Mouse (Mus musculus) midbrain, embryonic 14.5 days (tissue): ENCODE measurements around the gene Nap1l4. TPM values are rescaled to one million over a fixed set of nuclear protein-coding genes. Genes with fewer than 3 reads are reported as not detected.
A peak's percentile ranks its signal among the peaks of the same experiment; 100 is the strongest.

Experiments
- ATAC-seq: fragments of 200-750 bp; cut with Nextera tagmentation; 2 replicates; pipeline ENCODE4 v1.8.0; 2017; ENCODE audit warnings: moderate number of reproducible peaks, moderate library complexity; ENCODE audit not compliant: low FRiP score, low TSS enrichment
- DNase-seq: peaks from one replicate; pipeline ENCODE4 v3.0.0-alpha.2; 2015
- H3K27ac ChIP-seq: fragments of 300-500 bp; sonication (generic); replicated peaks from 2 replicates; pipeline ENCODE4 v1.5.1; 2014; ENCODE audit warnings: mild to moderate bottlenecking, low read depth, low read length, moderate library complexity
- H3K27me3 ChIP-seq: fragments of 300-500 bp; sonication (generic); 2 replicates; pipeline ENCODE4 v1.6.1; 2014; ENCODE audit warnings: low read length, control low read depth, mixed read lengths; ENCODE audit not compliant: control insufficient read depth, insufficient read depth
- H3K36me3 ChIP-seq: fragments of 300-500 bp; sonication (generic); 2 replicates; pipeline ENCODE4 v1.6.1; 2014; ENCODE audit warnings: low read length, control low read depth; ENCODE audit not compliant: control insufficient read depth, insufficient read depth
- H3K4me1 ChIP-seq: fragments of 300-500 bp; sonication (generic); 2 replicates; pipeline ENCODE4 v1.6.1; 2014; ENCODE audit warnings: mild to moderate bottlenecking, antibody characterized with exemption, low read length, control low read depth; ENCODE audit not compliant: control insufficient read depth, insufficient read depth
- H3K4me2 ChIP-seq: fragments of 300-500 bp; sonication (generic); 2 replicates; pipeline ENCODE4 v1.6.1; 2014; ENCODE audit warnings: mild to moderate bottlenecking, low read length, moderate library complexity
- H3K4me3 ChIP-seq: fragments of 300-500 bp; sonication (generic); replicated peaks from 2 replicates; pipeline ENCODE4 v1.5.1; 2014; ENCODE audit warnings: low read depth, low read length
- H3K9ac ChIP-seq: fragments of 300-500 bp; sonication (generic); replicated peaks from 2 replicates; pipeline ENCODE4 v1.6.1; 2014; ENCODE audit warnings: mild to moderate bottlenecking, low read length, moderate library complexity
- H3K9me3 ChIP-seq: fragments of 300-500 bp; sonication (generic); 2 replicates; pipeline ENCODE4 v1.6.1; 2016; ENCODE audit warnings: low read length, control low read depth, mixed read lengths; ENCODE audit not compliant: control insufficient read depth
- WGBS: fragments of 180-500 bp; shearing (Covaris S2); extraction: QIAGEN DNeasy Blood & Tissue Kit; methylation state at CpG from one replicate; pipeline ENCODE4 v1.1.7; 2014; 5-methylcytosine and 5-hydroxymethylcytosine counted together
- microRNA-seq: library from miRNA; unstranded; fragments of <30 nt; microRNA quantifications from one replicate; pipeline ENCODE4, GENCODE M21; 2016
- polyA plus RNA-seq: library from polyadenylated mRNA; unstranded; fragments of >200 nt; fragmentation: Nextera tagmentation; extraction: Ambion mirVana; gene quantifications from 2 replicates; pipeline ENCODE4 v1.2.1, GENCODE M21; 2014

Gene Nap1l4
- polyA plus RNA-seq, 1 experiment from 2014 or later, result 174 TPM

- no peak overlapping the region for H3K9ac ChIP-seq
- H3K4me2 ChIP-seq, result no peak overlapping the region
- H3K27ac ChIP-seq, result no peak overlapping the region
- DNase-seq (peak; percentile 91), ATAC-seq (peak; percentile 38)
- H3K9me3 ChIP-seq, result no peaks in the 10 kb centered on the region
- H3K4me1 ChIP-seq, result peaks cover 14% of the 10 kb centered on the region
- 37% methylated on average over 14 of the region's 14 CpGs for WGBS
- H3K36me3 ChIP-seq, result no peaks in the 10 kb centered on the region
- H3K27me3 ChIP-seq, result peaks cover 7% of the 10 kb centered on the region; the same call in 1 of the 2 replicates
- no peak overlapping the region for H3K4me3 ChIP-seq
These were observed 82.7 kb downstream of the Nap1l4 start for GRCm38 (mm10) chr7:143466099-143466677.

DNA sequence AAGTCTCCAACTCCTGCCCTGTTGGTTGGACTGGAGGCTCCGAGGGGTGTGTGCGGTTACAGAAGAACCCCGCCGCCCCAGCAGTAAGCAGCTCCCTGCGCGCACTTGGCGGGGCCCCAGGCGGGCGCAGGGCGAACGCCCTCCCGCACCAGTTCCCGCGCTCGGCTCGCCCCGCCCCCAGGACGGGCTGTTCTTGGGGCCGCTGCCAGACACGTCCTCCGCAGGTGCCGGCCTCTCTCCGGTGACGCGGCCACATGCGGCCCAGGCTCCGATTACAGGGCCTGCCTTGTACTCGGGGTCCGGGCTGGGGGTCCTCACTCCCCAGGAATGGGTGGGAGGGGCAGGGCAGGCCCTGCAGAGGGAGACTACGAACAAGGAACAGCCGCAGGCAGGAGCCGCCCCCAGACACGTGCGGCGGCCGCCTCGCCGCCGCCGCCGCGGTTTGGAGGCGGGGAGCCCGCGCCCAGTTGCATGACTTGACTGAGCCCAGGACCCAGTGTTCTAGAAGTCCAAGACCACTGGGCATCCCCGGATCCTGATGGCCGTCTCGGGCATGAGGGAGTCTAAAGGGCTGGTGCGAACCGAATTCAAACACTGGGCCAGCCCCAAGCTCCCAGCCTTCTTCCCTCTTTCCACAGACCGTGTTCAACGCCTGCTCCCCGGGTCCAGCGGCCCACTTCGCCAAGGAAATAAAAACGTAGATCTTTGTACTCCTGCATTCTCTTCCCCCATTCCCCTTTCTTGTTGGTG is 83.9 kb downstream of the Nap1l4 start:
- DNase-seq, result peak; percentile 73
- Histone ChIP-seq H3K9ac (peak overlapping the region; percentile 34), H3K9me3 (no peaks in the 10 kb centered on the region), H3K27ac (no peak overlapping the region), H3K27me3 (peaks cover 7% of the 10 kb centered on the region; the same call in 1 of the 2 replicates), H3K4me1 (peaks cover 14% of the 10 kb centered on the region), H3K4me3 (peak overlapping the region; percentile 30), H3K4me2 (peak overlapping the region; percentile 57), H3K36me3 (no peaks in the 10 kb centered on the region)
- ATAC-seq, result no peak
- 24% methylated on average over 49 of the region's 56 CpGs for WGBS

DNA sequence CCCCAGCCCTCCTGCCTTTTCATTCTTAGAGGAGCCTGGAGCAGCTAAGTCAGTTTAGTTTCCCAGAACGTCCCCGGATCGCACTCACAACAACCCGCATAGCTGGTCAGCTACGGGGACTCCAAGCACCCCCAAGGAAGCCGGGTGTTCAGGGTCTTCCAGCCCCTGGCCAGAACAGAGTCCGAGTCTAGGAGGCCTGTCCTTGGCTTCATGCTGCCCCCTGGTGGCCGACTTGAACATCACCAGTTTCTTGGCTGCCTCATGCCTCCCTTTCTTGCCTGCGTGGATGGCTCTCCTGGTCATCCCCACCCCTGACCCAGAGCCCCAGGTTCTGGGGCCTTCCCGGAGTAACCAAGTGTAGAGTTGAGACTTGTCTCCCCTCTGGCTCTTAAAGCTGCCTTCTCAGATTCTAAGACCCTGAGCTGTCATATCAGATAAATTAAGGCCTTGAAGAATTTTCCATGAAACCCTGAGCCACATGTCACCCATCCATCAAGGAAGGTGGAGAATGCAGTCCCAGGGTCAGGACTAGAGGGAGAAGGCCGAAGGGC is 85.0 kb downstream of the Nap1l4 start:
- Histone ChIP-seq H3K36me3 (no peaks in the 10 kb centered on the region), H3K27ac (no peak overlapping the region), H3K9me3 (no peaks in the 10 kb centered on the region), H3K9ac (no peak overlapping the region), H3K4me1 (peaks cover 14% of the 10 kb centered on the region), H3K27me3 (peaks cover 7% of the 10 kb centered on the region; the same call in 1 of the 2 replicates), H3K4me2 (no peak overlapping the region), H3K4me3 (no peak overlapping the region)
- 38% methylated on average over 11 of the region's 11 CpGs for whole genome bisulfite sequencing
- ATAC-seq (no peak), DNase-seq (peak; percentile 90)

Small RNA genes lying within 50 kb of the gene (microRNA-seq; reads per million reads assigned to microRNA genes)
- 1.0 reads per million for gene Mir7064

Other genes with a start within 250 kb of the Nap1l4 start
- gene Cdkn1c, start 88.1 kb downstream of the Nap1l4 start, polyA plus RNA-seq, result 271 and 417 TPM in 2 replicates
- gene Slc22a18, start 75.4 kb downstream of the Nap1l4 start, polyA plus RNA-seq, result 0.20 and 0.78 TPM in 2 replicates
- gene Phlda2, start 46.0 kb downstream of the Nap1l4 start, polyA plus RNA-seq, result 0.45 TPM in 1 of 2 replicates, not detected in the other
- 53.1 and 64.9 TPM in 2 replicates for gene Cars, start 51.0 kb upstream of the Nap1l4 start, polyA plus RNA-seq
- gene Tnfrsf26, start 79.6 kb upstream of the Nap1l4 start, polyA plus RNA-seq, result 0.09 and 0.21 TPM in 2 replicates
- 4.3 and 5.5 TPM in 2 replicates for gene Tnfrsf22, start 100.6 kb upstream of the Nap1l4 start, polyA plus RNA-seq
- gene Tnfrsf23, start 136.8 kb upstream of the Nap1l4 start, polyA plus RNA-seq, result 0.75 and 1.2 TPM in 2 replicates
- 30.1 and 33.2 TPM in 2 replicates for gene Osbpl5, start 207.9 kb upstream of the Nap1l4 start, polyA plus RNA-seq
- not detected in 2 replicates for gene Mrgprg, start 217.9 kb upstream of the Nap1l4 start, polyA plus RNA-seq
- gene Mrgpre, start 235.4 kb upstream of the Nap1l4 start, polyA plus RNA-seq, result 6.9 and 7.2 TPM in 2 replicates